Mouse (Mus musculus) kidney, postnatal 0 days (tissue): ENCODE results near the gene Gm7579. TPM values are rescaled to one million over a fixed set of nuclear protein-coding genes. Genes with fewer than 3 reads are reported as not detected.
"Not testable (repeated sequence)": the region's sequence is repeated elsewhere in the genome, so short reads cannot be mapped to it uniquely, and the experiment has no call there.

Experiments used
- ATAC-seq: fragments of 200-750 bp; cut with Nextera tagmentation; replicated peaks from 2 replicates; pipeline ENCODE4 v1.8.0; 2017; ENCODE audit warnings: low read depth, moderate number of reproducible peaks, moderate TSS enrichment, moderate library complexity; ENCODE audit not compliant: low FRiP score
- DNase-seq: peaks from one replicate; pipeline ENCODE4 v3.0.0-alpha.2; 2016; ENCODE audit warnings: low spot score
- H3K27ac ChIP-seq: fragments of 300-500 bp; sonication (generic); 2 replicates; pipeline ENCODE4 v1.5.1; 2014; ENCODE audit warnings: mild to moderate bottlenecking
- H3K27me3 ChIP-seq: fragments of 300-500 bp; sonication (generic); 2 replicates; pipeline ENCODE4 v1.6.1; 2014; ENCODE audit warnings: low read length, mixed read lengths; ENCODE audit not compliant: insufficient read depth
- H3K36me3 ChIP-seq: fragments of 300-500 bp; sonication (generic); 2 replicates; pipeline ENCODE4 v1.6.1; 2014; ENCODE audit warnings: low read length, mixed read lengths; ENCODE audit not compliant: insufficient read depth
- H3K4me1 ChIP-seq: fragments of 300-500 bp; sonication (generic); replicated peaks from 2 replicates; pipeline ENCODE4 v1.6.1; 2014; ENCODE audit warnings: antibody characterized with exemption, low read length, mixed read lengths; ENCODE audit not compliant: insufficient read depth
- H3K4me2 ChIP-seq: fragments of 300-500 bp; sonication (generic); 2 replicates; pipeline ENCODE4 v1.6.1; 2014; ENCODE audit warnings: mild to moderate bottlenecking, low read length, moderate library complexity, mixed read lengths
- H3K4me3 ChIP-seq: fragments of 300-500 bp; sonication (generic); replicated peaks from 2 replicates; pipeline ENCODE4 v1.5.1; 2014; ENCODE audit warnings: low read depth, low read length
- H3K9ac ChIP-seq: fragments of 300-500 bp; sonication (generic); 2 replicates; pipeline ENCODE4 v1.6.1; 2014; ENCODE audit warnings: low read depth, low read length
- H3K9me3 ChIP-seq: fragments of 300-500 bp; sonication (generic); replicated peaks from 2 replicates; pipeline ENCODE4 v1.6.1; 2016; ENCODE audit warnings: low read length, inconsistent platforms, mixed read lengths
- CTCF ChIP-seq: IDR thresholded peaks from 2 replicates; pipeline ENCODE4 v1.5.1; 2016; ENCODE audit warnings: antibody characterized with exemption, low read depth, mild to moderate bottlenecking, moderate library complexity
- WGBS: fragments of 180-500 bp; shearing (Covaris S2); extraction: QIAGEN DNeasy Blood & Tissue Kit; methylation state at CpG from one replicate; pipeline ENCODE4 v1.1.7; 2014; 5-methylcytosine and 5-hydroxymethylcytosine counted together
- polyA plus RNA-seq: library from polyadenylated mRNA; unstranded; fragments of >200 nt; fragmentation: Nextera tagmentation; extraction: Ambion mirVana; gene quantifications from 2 replicates; pipeline ENCODE4 v1.2.1, GENCODE M21; 2015

Gm7579 gene
- polyA plus RNA-seq = not detected in 2 replicates

- no peak for DNase-seq
- Histone ChIP-seq H3K4me2 (no peak within 1 kb of the TSS), H3K9ac (no peak within 1 kb of the TSS), H3K4me1 (no peaks in the 10 kb centered on the region), H3K27me3 (no peaks in the 10 kb centered on the region), H3K36me3 (no peaks in the 10 kb centered on the region), H3K9me3 (no peaks in the 10 kb centered on the region), H3K4me3 (no peak within 1 kb of the TSS), H3K27ac (no peak within 1 kb of the TSS)
- ATAC-seq = no peak
- no peak for TF ChIP-seq CTCF
- WGBS = 48% methylated on average over 1 of the region's 1 CpGs
Measured at GRCm38 (mm10) chr7:142211559-142211958, at the start of gene Gm7579. Gene Gm7579, plus strand, starts transcription at chr7:142211859.

GRCm38 (mm10) chr7:142165639-142166038 lies 46.0 kb upstream of the Gm7579 start, which contains the start of gene Gm4553:
Gene Gm4553, minus strand, starts transcription at chr7:142165739.
- H3K27ac ChIP-seq, H3K4me1 ChIP-seq, H3K4me2 ChIP-seq, H3K27me3 ChIP-seq, ATAC-seq, H3K9ac ChIP-seq, H3K9me3 ChIP-seq, DNase-seq, H3K4me3 ChIP-seq, H3K36me3 ChIP-seq: not testable (repeated sequence)

- Histone ChIP-seq H3K36me3 (no peaks in the 10 kb centered on the region), H3K4me1 (no peaks in the 10 kb centered on the region), H3K9ac (no peak overlapping the region), H3K27ac (no peak overlapping the region), H3K9me3 (no peaks in the 10 kb centered on the region), H3K4me2 (no peak overlapping the region), H3K27me3 (no peaks in the 10 kb centered on the region), H3K4me3 (no peak overlapping the region)
- WGBS = 48% methylated on average over 3 of the region's 3 CpGs
- ATAC-seq (no peak), DNase-seq (peak; percentile 51)
- peak; percentile 75 for TF ChIP-seq CTCF
Measured at GRCm38 (mm10) chr7:142169836-142170235, 41.8 kb upstream of the Gm7579 start.

GRCm38 (mm10) chr7:142175905-142176304 lies 35.8 kb upstream of the Gm7579 start, which contains the start of gene Krtap5-2:
Gene Krtap5-2, minus strand, starts transcription at chr7:142176005.
- not testable (repeated sequence) for ATAC-seq, H3K4me2 ChIP-seq, H3K9me3 ChIP-seq, H3K9ac ChIP-seq, H3K27ac ChIP-seq, H3K27me3 ChIP-seq, H3K36me3 ChIP-seq, H3K4me3 ChIP-seq, H3K4me1 ChIP-seq, DNase-seq

- no peak for TF ChIP-seq CTCF
- WGBS = 93% methylated on average over 1 of the region's 1 CpGs
- ATAC-seq = no peak
- no peaks in the 10 kb centered on the region for H3K4me1 ChIP-seq
- H3K9ac ChIP-seq = no peak overlapping the region
- no peak for DNase-seq
- H3K4me2 ChIP-seq = no peak overlapping the region
- no peaks in the 10 kb centered on the region for H3K36me3 ChIP-seq
- no peaks in the 10 kb centered on the region for H3K27me3 ChIP-seq
- H3K4me3 ChIP-seq = no peak overlapping the region
- H3K9me3 ChIP-seq = no peaks in the 10 kb centered on the region
- no peak overlapping the region for H3K27ac ChIP-seq
Measured at GRCm38 (mm10) chr7:142178685-142179084, 33.0 kb upstream of the Gm7579 start.

GRCm38 (mm10) chr7:142181021-142181420 lies 30.6 kb upstream of the Gm7579 start:
- no peak overlapping the region for H3K9ac ChIP-seq
- no peaks in the 10 kb centered on the region for H3K36me3 ChIP-seq
- no peak for TF ChIP-seq CTCF
- H3K4me1 ChIP-seq = no peaks in the 10 kb centered on the region
- DNase-seq (no peak), ATAC-seq (no peak)
- no peak overlapping the region for H3K27ac ChIP-seq
- WGBS = 55% methylated on average over 1 of the region's 1 CpGs
- H3K4me3 ChIP-seq = no peak overlapping the region
- no peaks in the 10 kb centered on the region for H3K9me3 ChIP-seq
- H3K4me2 ChIP-seq = no peak overlapping the region
- H3K27me3 ChIP-seq = no peaks in the 10 kb centered on the region

GRCm38 (mm10) chr7:142188156-142188555 lies 23.5 kb upstream of the Gm7579 start:
- Histone ChIP-seq H3K9me3 (no peaks in the 10 kb centered on the region), H3K4me1 (no peaks in the 10 kb centered on the region), H3K4me3 (no peak overlapping the region), H3K27me3 (no peaks in the 10 kb centered on the region), H3K4me2 (no peak overlapping the region), H3K36me3 (no peaks in the 10 kb centered on the region), H3K9ac (no peak overlapping the region), H3K27ac (no peak overlapping the region)
- DNase-seq (no peak), ATAC-seq (no peak)
- WGBS = 67% methylated on average over 2 of the region's 2 CpGs
- TF ChIP-seq CTCF = no peak
